Mouse (Mus musculus): ENCODE measurements around the gene Fam149b.

GRCm38 (mm10) chr14:20379087-20379640, 31.2 kb downstream of the Fam149b start:
- no peak for TF ChIP-seq GATA1 (IDR thresholded peaks at IDR 0.05; ENCODE audit: low read length)
- no peak for TF ChIP-seq TAL1 (IDR thresholded peaks at IDR 0.05; ENCODE audit: low read length)
